Mouse (Mus musculus) kidney, adult 8-10 months (tissue): Measurements from ENCODE around the gene Pou2f1.
A peak's percentile ranks its signal among the peaks of the same experiment; 100 is the strongest.
"Not testable (repeated sequence)": the region's sequence is repeated elsewhere in the genome, so short reads cannot be mapped to it uniquely, and the experiment has no call there.

Experiments used
- DNase-seq, 2 experiments: peaks; one replicate each; pipeline ENCODE4 v3.0.0; 2022

Gene Pou2f1

GRCm38 (mm10) chr1:166001904-166002489, 481 bp downstream of the Pou2f1 start:
- no peak for DNase-seq

- peak; percentile 74 to 77 for DNase-seq
Measured at GRCm38 (mm10) chr1:166001121-166001903, 1.2 kb downstream of the Pou2f1 start.

- no peak for DNase-seq
Measured at GRCm38 (mm10) chr1:166000601-166001120, 1.8 kb downstream of the Pou2f1 start.

- DNase-seq, result no peak
Measured at GRCm38 (mm10) chr1:165999709-166000108, 2.8 kb downstream of the Pou2f1 start.

- no peak for DNase-seq
Measured at GRCm38 (mm10) chr1:165995661-165996055, 6.8 kb downstream of the Pou2f1 start.

- not testable (repeated sequence) for DNase-seq
Measured at GRCm38 (mm10) chr1:165995011-165995660, 7.3 kb downstream of the Pou2f1 start.

GRCm38 (mm10) chr1:165994279-165994678, 8.2 kb downstream of the Pou2f1 start:
- DNase-seq, result no peak

GRCm38 (mm10) chr1:165993270-165994156, 9.0 kb downstream of the Pou2f1 start:
- DNase-seq, result no peak

- DNase-seq, result no peak
Measured at GRCm38 (mm10) chr1:165988536-165988935, 13.9 kb downstream of the Pou2f1 start.

- no peak for DNase-seq
Measured at GRCm38 (mm10) chr1:165988072-165988471, 14.4 kb downstream of the Pou2f1 start.

GRCm38 (mm10) chr1:165985743-165986360, 16.6 kb downstream of the Pou2f1 start:
- DNase-seq, result no peak

GRCm38 (mm10) chr1:165985186-165985585, 17.3 kb downstream of the Pou2f1 start:
- DNase-seq, result no peak

- no peak for DNase-seq
Measured at GRCm38 (mm10) chr1:165976672-165977448, 25.6 kb downstream of the Pou2f1 start.

- DNase-seq, result no peak
Measured at GRCm38 (mm10) chr1:165969001-165969690, 33.3 kb downstream of the Pou2f1 start.

GRCm38 (mm10) chr1:165967027-165967654, 35.3 kb downstream of the Pou2f1 start:
- DNase-seq, result peak; percentile 18 to 46

- DNase-seq, result no peak
Measured at GRCm38 (mm10) chr1:165966156-165966914, 36.1 kb downstream of the Pou2f1 start.

GRCm38 (mm10) chr1:165961676-165962364, 40.7 kb downstream of the Pou2f1 start:
- DNase-seq, result no peak

- no peak for DNase-seq
Measured at GRCm38 (mm10) chr1:165958159-165958558, 44.3 kb downstream of the Pou2f1 start.
